Mouse (Mus musculus): Measurements from ENCODE around the gene Dennd6b.

DNA sequence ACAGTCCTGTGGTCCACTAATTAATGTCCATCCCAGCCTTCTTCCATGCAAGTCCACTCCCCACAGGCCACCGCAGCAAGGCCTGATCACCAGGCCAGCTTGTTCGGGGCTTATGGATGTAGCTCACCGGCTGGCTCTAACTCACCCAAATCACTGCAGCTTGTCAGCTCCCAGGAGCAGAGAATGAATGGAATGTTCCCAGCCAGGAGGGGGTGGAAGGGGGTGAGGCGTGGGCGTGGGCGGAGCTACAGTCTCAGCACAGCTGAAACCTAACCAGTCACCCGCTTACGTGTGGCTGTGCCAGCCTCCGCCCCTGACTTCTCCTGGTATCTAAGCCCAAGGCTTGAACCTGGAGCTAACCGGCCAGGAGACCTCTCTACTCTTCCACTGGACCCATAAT, 26.9 kb downstream of the Dennd6b start:
- no peak for TF ChIP-seq HCFC1 (IDR thresholded peaks at IDR 0.05; ENCODE audit: low read depth, low read length)
- no peak for TF ChIP-seq NRF1 (IDR thresholded peaks at IDR 0.05; ENCODE audit: low read depth, low read length)
- no peak for TF ChIP-seq EP300 (IDR thresholded peaks at IDR 0.05; ENCODE audit: low read length)
- TF ChIP-seq TBP (conservative IDR thresholded peaks at IDR 0.05; ENCODE audit: low read depth, low read length) = no peak
- TF ChIP-seq GABPA (IDR thresholded peaks at IDR 0.05; ENCODE audit: insufficient replicate concordance, low read depth, low read length) = no peak
- TF ChIP-seq POLR2A (IDR thresholded peaks at IDR 0.05; ENCODE audit: low read depth, low read length) = no peak
- no peak for TF ChIP-seq CTCF (conservative IDR thresholded peaks at IDR 0.05 in 1 of 2, IDR thresholded peaks at IDR 0.05 in 1 of 2; ENCODE audit: low read depth in 2 of 2, low read length in 2 of 2)
- no peak for TF ChIP-seq MXI1 (IDR thresholded peaks at IDR 0.05; ENCODE audit: low read depth, low read length)
- TF ChIP-seq ELF1 (IDR thresholded peaks at IDR 0.05; ENCODE audit: low read depth, low read length) = no peak
- TF ChIP-seq JUND (conservative IDR thresholded peaks at IDR 0.05; ENCODE audit: low read depth, low read length) = no peak
- no peak for TF ChIP-seq ETS1 (conservative IDR thresholded peaks at IDR 0.05; ENCODE audit: low read depth, low read length)

All from CH12.LX (cell line).